Mouse (Mus musculus) bone marrow, adult 2 months (tissue): Measurements from ENCODE around the gene Arhgap23.

Experiments
- CTCF ChIP-seq: fragments of 200-500 bp; IDR thresholded peaks from 2 replicates; pipeline ENCODE4 v1.5.1; 2011; ENCODE audit warnings: low read length, control low read depth; ENCODE audit not compliant: control insufficient read depth, insufficient read depth
- POLR2A ChIP-seq: fragments of 200-500 bp; IDR thresholded peaks from 2 replicates; pipeline ENCODE4 v1.6.1; 2011; ENCODE audit warnings: low read depth, mild to moderate bottlenecking, control low read depth, low read length, borderline replicate concordance; ENCODE audit not compliant: control insufficient read depth

GRCm38 (mm10) chr11:97399958-97400710 lies 15.2 kb upstream of the Arhgap23 start:
- TF ChIP-seq POLR2A (peak; percentile 47; the same call in 1 of the 2 replicates), CTCF (peak; percentile 95)
